Mouse (Mus musculus): ENCODE measurements at regions not wholly inside any gene's neighbourhood (a gene's known extent, or its start where the extent isn't known, plus 50 kb on each side); places are given as distances from the start of the nearest gene placed in this dataset.

GRCm38 (mm10) chr17:61917766-61918165 is 963.4 kb downstream of the Efna5 start:
- TF ChIP-seq CTCF (conservative IDR thresholded peaks at IDR 0.05; ENCODE audit: low read length) (no peak), POU5F1 (IDR thresholded peaks at IDR 0.05; ENCODE audit: borderline replicate concordance, low read length) (no peak), NANOG (IDR thresholded peaks at IDR 0.05; ENCODE audit: borderline replicate concordance, low read length) (no peak)
